ENCODE assay signal across 23 mouse cellular contexts in genomic region chr10:117320571-117320981, GRCm38 (mm10). TPM values are rescaled to one million over a fixed set of nuclear protein-coding genes. Genes with fewer than 3 reads are reported as not detected.
DNase-seq lines count a peak whose midpoint lies in the region; TF ChIP-seq lines count a peak whose summit lies in the region.
"Had no signal": no experiment of that assay in that cellular context is flagged by ENCODE, and none has a peak within 500 bp of the region (broad histone marks: within the 10 kb centered on the region; RNA-seq: fewer than 3 reads in every experiment).

No protein-coding gene starts in this region.

- no peaks in the 10 kb centered on the region for H3K36me3 ChIP-seq in liver, adult 2 months (ENCODE audit: control insufficient read depth, insufficient read depth, low read length)
- no peaks in the 10 kb centered on the region for H3K36me3 ChIP-seq in hindbrain, embryonic 10.5 days
- H3K36me3 ChIP-seq: forebrain, embryonic 10.5 days; heart, embryonic 13.5 days; limb, embryonic 12.5 days; midbrain, embryonic 12.5 days had no signal

- intact Hi-C loops in left cerebral cortex, postnatal 25 days (cut with DNase I): no loop called here

- H3K4me1 ChIP-seq in liver, adult 2 months (ENCODE audit: control insufficient read depth, insufficient read depth, low read length): peaks cover 5% of the 10 kb centered on the region
- peaks cover 6% of the 10 kb centered on the region; the same call in 1 of the 2 replicates for H3K4me1 ChIP-seq in hindbrain, embryonic 10.5 days (replicated peaks)
- H3K4me1 ChIP-seq: heart, embryonic 13.5 days; limb, embryonic 12.5 days; midbrain, embryonic 12.5 days had no signal

- peak overlapping the region; percentile 63 for H3K27ac ChIP-seq in liver, adult 2 months (replicated peaks; ENCODE audit: insufficient read depth, low read depth, low read length)
- H3K27ac ChIP-seq in hindbrain, embryonic 10.5 days: no peak overlapping the region
- H3K27ac ChIP-seq: forebrain, embryonic 10.5 days; gastrocnemius, adult 2 months; heart, embryonic 13.5 days; left cerebral cortex, adult 2 months; limb, embryonic 12.5 days; liver, embryonic 14.5 days; midbrain, embryonic 12.5 days had no signal

- H3K9me3 ChIP-seq in hindbrain, embryonic 10.5 days: no peaks in the 10 kb centered on the region
- H3K9me3 ChIP-seq: forebrain, embryonic 10.5 days; heart, embryonic 13.5 days; limb, embryonic 12.5 days; midbrain, embryonic 12.5 days had no signal

- TF ChIP-seq CTCF in liver, adult 2 months (IDR thresholded peaks at IDR 0.05; ENCODE audit: low read depth, low read length): no peak

- TF ChIP-seq POLR2A in liver, adult 2 months (IDR thresholded peaks at IDR 0.05; ENCODE audit: extremely low read depth, insufficient read depth, low read length): no peak

- H3K79me2 ChIP-seq in liver, adult 2 months (ENCODE audit: control insufficient read depth, insufficient read depth, low read length): no peaks in the 10 kb centered on the region

- peak; percentile 92 for DNase-seq in liver, adult 2 months (ENCODE audit: extremely low read depth, low read depth, low spot score)
- DNase-seq in liver (no peak), MN1 (ENCODE audit: low spot score) (no peak)
- peak; percentile 24 for DNase-seq in large intestine, adult 2 months (ENCODE audit: low read depth, low spot score)
- peak; percentile 84 for DNase-seq in lung, postnatal 25 days (ENCODE audit: low spot score)
- no peak for DNase-seq in left cerebral cortex, postnatal 25 days (ENCODE audit: low spot score in 2 of 2)
- DNase-seq in hindbrain, embryonic 10.5 days (ENCODE audit: low spot score): no peak
- DNase-seq: adrenal gland, postnatal 14 days; B cell, adult 2 months; cerebellum, adult 2 months; gastrocnemius, adult 2 months; heart, postnatal 36 days; kidney, adult 8-10 months; right cerebral cortex, adult 18-20 months; thymus, postnatal 25 days had no signal

- H3K27me3 ChIP-seq in liver, adult 2 months (ENCODE audit: control insufficient read depth, insufficient read depth, low read length): no peaks in the 10 kb centered on the region
- H3K27me3 ChIP-seq in hindbrain, embryonic 10.5 days (ENCODE audit: insufficient read depth, poor library complexity, severe bottlenecking): no peaks in the 10 kb centered on the region
- H3K27me3 ChIP-seq: heart, embryonic 13.5 days; limb, embryonic 12.5 days; midbrain, embryonic 12.5 days had no signal

- no peak overlapping the region for H3K4me3 ChIP-seq in liver, adult 2 months (ENCODE audit: insufficient read depth, low read depth, low read length)
- H3K4me3 ChIP-seq in hindbrain, embryonic 10.5 days: no peak overlapping the region
- H3K4me3 ChIP-seq: forebrain, embryonic 10.5 days; gastrocnemius, adult 2 months; heart, embryonic 13.5 days; left cerebral cortex, adult 2 months; limb, embryonic 12.5 days; midbrain, embryonic 12.5 days had no signal

- H3K9ac ChIP-seq in liver, adult 2 months (ENCODE audit: low read depth, low read length): no peak overlapping the region
- H3K9ac ChIP-seq: heart, embryonic 13.5 days; limb, embryonic 12.5 days; liver, embryonic 14.5 days; midbrain, embryonic 12.5 days had no signal

- WGBS in liver, adult 2 months: 23% methylated on average over 3 of the region's 3 CpGs
- 28% methylated on average over 3 of the region's 3 CpGs for WGBS in large intestine, adult 2 months
- 76% methylated on average over 3 of the region's 3 CpGs for WGBS in hindbrain, embryonic 10.5 days

RNA-seq across cellular contexts. Expression of gene Lyz1, which starts 27.9 kb away (rescaled TPM):
- total RNA-seq in liver, adult 2 months (2014; rRNA removed): not detected in 2 replicates
- polyA plus RNA-seq in liver, adult 2 months (2012; rRNA removed): not detected in 2 replicates
- 6,088 and 8,337 TPM in 2 replicates for polyA plus RNA-seq in large intestine, adult 2 months (2012; rRNA removed)
- 1 to 10 TPM; 1.2 to 1.8 TPM for total RNA-seq in left cerebral cortex, postnatal 25 days (2021)
- polyA plus RNA-seq in hindbrain, embryonic 10.5 days (2016; fragmentation: Nextera tagmentation; extraction: Ambion mirVana): not detected in 2 replicates
- polyA plus RNA-seq: forebrain, embryonic 10.5 days; hindbrain, embryonic 16.5 days; limb, embryonic 12.5 days; midbrain, embryonic 12.5 days; neural tube, embryonic 11.5 days had no signal

RNA-seq across cellular contexts. Expression of gene Lyz2, which starts 38.5 kb away (rescaled TPM):
- total RNA-seq in liver, adult 2 months (2014; rRNA removed): 111 and 130 TPM in 2 replicates
- polyA plus RNA-seq in liver, adult 2 months (2012; rRNA removed): 27.8 and 39.0 TPM in 2 replicates
- 287 and 292 TPM in 2 replicates for polyA plus RNA-seq in large intestine, adult 2 months (2012; rRNA removed)
- 10 to 100 TPM; 10.9 to 11.4 TPM for total RNA-seq in left cerebral cortex, postnatal 25 days (2021)
- 8.7 and 16.7 TPM in 2 replicates for polyA plus RNA-seq in hindbrain, embryonic 10.5 days (2016; fragmentation: Nextera tagmentation; extraction: Ambion mirVana)

RNA-seq across cellular contexts. Expression of gene Cpsf6, which starts 59.2 kb away (rescaled TPM):
- total RNA-seq in liver, adult 2 months (2014; rRNA removed): 32.8 and 33.1 TPM in 2 replicates
- 17.0 and 23.7 TPM in 2 replicates for polyA plus RNA-seq in liver, adult 2 months (2012; rRNA removed)
- 21.5 and 33.3 TPM in 2 replicates for polyA plus RNA-seq in large intestine, adult 2 months (2012; rRNA removed)
- 100 to 1,000 TPM; 106 to 109 TPM for total RNA-seq in left cerebral cortex, postnatal 25 days (2021)
- polyA plus RNA-seq in hindbrain, embryonic 10.5 days (2016; fragmentation: Nextera tagmentation; extraction: Ambion mirVana): 188 and 221 TPM in 2 replicates

Comparison
In these comparisons a context has a peak if more than half of its experiments do, and no peak if none do; other contexts are left out.
1. DNase-seq: peak in liver, adult 2 months (single experiment), large intestine, adult 2 months (single experiment) and lung, postnatal 25 days (single experiment); none in liver (single experiment), left cerebral cortex, postnatal 25 days (0 of 2), MN1 (single experiment) and hindbrain, embryonic 10.5 days (single experiment).
2. RNA of gene Lyz1, which starts 27.9 kb away (polyA plus RNA-seq): 6,088 to 8,337 TPM in large intestine, adult 2 months; not detected in hindbrain, embryonic 10.5 days and not detected in liver, adult 2 months; every median in the first group is over 1,000 times any median in the second.